Mouse (Mus musculus) cortical plate, adult 2 months (tissue): Measurements from ENCODE around the gene Pip5k1c. TPM values are rescaled to one million over a fixed set of nuclear protein-coding genes. Genes with fewer than 3 reads are reported as not detected.

Source experiments
- H3K27ac ChIP-seq: fragments of 200-500 bp; 2 replicates; pipeline ENCODE4 v1.5.1; 2012; ENCODE audit warnings: low read length, control low read depth, inconsistent platforms; ENCODE audit not compliant: insufficient read depth
- H3K4me1 ChIP-seq: fragments of 200-500 bp; 2 replicates; pipeline ENCODE4 v1.6.1; 2011; ENCODE audit warnings: low read length; ENCODE audit not compliant: control insufficient read depth, insufficient read depth
- H3K4me3 ChIP-seq: fragments of 200-500 bp; 2 replicates; pipeline ENCODE4 v1.5.1; 2011; ENCODE audit warnings: mild to moderate bottlenecking, low read length, control low read depth; ENCODE audit not compliant: insufficient read depth
- CTCF ChIP-seq: fragments of 200-500 bp; IDR thresholded peaks from 2 replicates; pipeline ENCODE4 v1.5.1; 2011; ENCODE audit warnings: mild to moderate bottlenecking, control low read depth, low read length; ENCODE audit not compliant: insufficient read depth; ENCODE audit errors: extremely low read depth
- POLR2A ChIP-seq: fragments of 200-500 bp; IDR thresholded peaks from 2 replicates; pipeline ENCODE4 v1.6.1; 2011; ENCODE audit warnings: mild to moderate bottlenecking, low read length, control low read depth; ENCODE audit not compliant: insufficient read depth; ENCODE audit errors: extremely low read depth
- polyA plus RNA-seq: library from polyadenylated mRNA; depleted of rRNA; stranded (reverse); fragments of >200 nt; gene quantifications from 2 replicates; pipeline ENCODE4 v1.2.3, GENCODE M21; 2012

Pip5k1c gene
- polyA plus RNA-seq, 1 experiment, result 414 TPM

GRCm38 (mm10) chr10:81299585-81300351, 7.0 kb downstream of the Pip5k1c start:
- no peak for TF ChIP-seq CTCF
- no peak for TF ChIP-seq POLR2A
- Histone ChIP-seq H3K27ac (peak overlapping the region; percentile 53; the same call in 1 of the 2 replicates), H3K4me1 (peaks cover 39% of the 10 kb centered on the region), H3K4me3 (no peak overlapping the region)

- H3K27ac ChIP-seq, result peak overlapping the region; percentile 39; the same call in 1 of the 2 replicates
- H3K4me1 ChIP-seq, result peaks cover 37% of the 10 kb centered on the region
- no peak overlapping the region for H3K4me3 ChIP-seq
- TF ChIP-seq CTCF (no peak), POLR2A (no peak)
These were observed 7.7 kb downstream of the Pip5k1c start for GRCm38 (mm10) chr10:81300352-81300907.

GRCm38 (mm10) chr10:81301321-81301720, 8.6 kb downstream of the Pip5k1c start:
- Histone ChIP-seq H3K4me3 (no peak overlapping the region), H3K4me1 (peaks cover 32% of the 10 kb centered on the region), H3K27ac (no peak overlapping the region)
- TF ChIP-seq CTCF (no peak), POLR2A (no peak)

GRCm38 (mm10) chr10:81302288-81302687, 9.5 kb downstream of the Pip5k1c start:
- peak overlapping the region; percentile 31 for H3K27ac ChIP-seq
- peak overlapping the region; percentile 19 for H3K4me3 ChIP-seq
- TF ChIP-seq POLR2A (no peak), CTCF (no peak)
- H3K4me1 ChIP-seq, result peaks cover 34% of the 10 kb centered on the region

GRCm38 (mm10) chr10:81302781-81303218, 10.0 kb downstream of the Pip5k1c start:
- Histone ChIP-seq H3K27ac (peak overlapping the region; percentile 31), H3K4me3 (peak overlapping the region; percentile 19), H3K4me1 (peaks cover 33% of the 10 kb centered on the region)
- TF ChIP-seq CTCF (no peak), POLR2A (peak; percentile 10; the same call in 1 of the 2 replicates)

- Histone ChIP-seq H3K27ac (peak overlapping the region; percentile 31), H3K4me3 (peak overlapping the region; percentile 19), H3K4me1 (peaks cover 33% of the 10 kb centered on the region)
- TF ChIP-seq CTCF (no peak), POLR2A (no peak)
These were observed 10.5 kb downstream of the Pip5k1c start for GRCm38 (mm10) chr10:81303258-81303657.

GRCm38 (mm10) chr10:81303761-81304160, 11.0 kb downstream of the Pip5k1c start:
- Histone ChIP-seq H3K4me3 (no peak overlapping the region; the same call in 1 of the 2 replicates), H3K27ac (no peak overlapping the region; the same call in 1 of the 2 replicates), H3K4me1 (peaks cover 31% of the 10 kb centered on the region)
- no peak for TF ChIP-seq CTCF
- no peak for TF ChIP-seq POLR2A

GRCm38 (mm10) chr10:81304597-81305238, 12.0 kb downstream of the Pip5k1c start:
- Histone ChIP-seq H3K4me1 (peaks cover 23% of the 10 kb centered on the region), H3K4me3 (no peak overlapping the region)
- TF ChIP-seq CTCF (peak; percentile 79), POLR2A (no peak)

GRCm38 (mm10) chr10:81305663-81306062, 12.9 kb downstream of the Pip5k1c start:
- Histone ChIP-seq H3K27ac (peak overlapping the region; percentile 26; the same call in 1 of the 2 replicates), H3K4me1 (peaks cover 20% of the 10 kb centered on the region), H3K4me3 (no peak overlapping the region)
- TF ChIP-seq CTCF (no peak), POLR2A (no peak)

More at GRCm38 (mm10) chr10:81304597-81305238, 12.0 kb downstream of the Pip5k1c start:
- peak overlapping the region; percentile 23; the same call in 1 of the 2 replicates for H3K27ac ChIP-seq
